In the genomic region with DNA sequence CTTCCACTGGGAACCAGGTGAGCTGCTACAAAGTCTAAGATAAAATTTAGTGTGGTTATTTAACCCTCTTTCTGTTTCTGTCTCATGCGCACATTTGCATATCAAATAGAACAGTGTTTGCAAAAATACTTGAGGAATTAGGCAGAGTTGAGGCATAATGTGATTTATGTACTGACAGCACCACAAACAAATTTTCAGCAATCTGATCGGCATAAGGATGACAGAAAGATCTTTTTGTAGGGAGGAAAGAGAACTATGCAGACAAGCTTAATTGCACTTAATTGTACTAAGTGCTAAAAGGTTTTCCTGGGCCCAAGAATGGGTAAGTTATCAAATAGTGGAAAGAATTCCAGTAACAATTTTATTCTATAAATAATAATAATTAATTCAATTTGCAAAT, we compare ENCODE assay signal across 20 mouse cellular contexts.
"Had no signal": no experiment of that assay in that cellular context is flagged by ENCODE, and none has a peak within 500 bp of the region (broad histone marks: within the 10 kb centered on the region; RNA-seq: fewer than 3 reads in every experiment).

No protein-coding gene starts in this region.

- ATAC-seq: liver, postnatal 0 days; lung, postnatal 0 days had no signal

- H3K4me3 ChIP-seq: limb, embryonic 12.5 days; limb, embryonic 15.5 days; midbrain, embryonic 12.5 days; midbrain, embryonic 15.5 days; myocyte; neural tube, embryonic 13.5 days had no signal

- H3K4me1 ChIP-seq: limb, embryonic 12.5 days; limb, embryonic 15.5 days; midbrain, embryonic 12.5 days had no signal

- H3K27me3 ChIP-seq: limb, embryonic 12.5 days; limb, embryonic 15.5 days; midbrain, embryonic 12.5 days; midbrain, embryonic 15.5 days; neural tube, embryonic 13.5 days had no signal

- H3K36me3 ChIP-seq: limb, embryonic 12.5 days; limb, embryonic 15.5 days; midbrain, embryonic 12.5 days; midbrain, embryonic 15.5 days; neural tube, embryonic 13.5 days had no signal

- H3K4me2 ChIP-seq: limb, embryonic 12.5 days; limb, embryonic 15.5 days; liver, embryonic 11.5 days; lung, embryonic 14.5 days; midbrain, embryonic 12.5 days; midbrain, embryonic 15.5 days had no signal

- H3K27ac ChIP-seq: kidney, postnatal 0 days; limb, embryonic 12.5 days; limb, embryonic 15.5 days; liver, embryonic 14.5 days; macrophage; stomach, postnatal 0 days had no signal

- H3K9ac ChIP-seq: limb, embryonic 12.5 days; limb, embryonic 15.5 days; liver, embryonic 14.5 days; liver, postnatal 0 days; lung, embryonic 14.5 days; midbrain, embryonic 12.5 days; midbrain, embryonic 15.5 days; neural tube, embryonic 13.5 days had no signal

- DNase-seq: kidney, postnatal 25 days; left cerebral cortex, postnatal 4 days; liver, postnatal 0 days; lung, embryonic 14.5 days; retina, postnatal 1 day; thymus, adult 2 months; thymus, postnatal 14 days; thymus, postnatal 4 days had no signal

- H3K9me3 ChIP-seq: limb, embryonic 12.5 days; limb, embryonic 15.5 days; midbrain, embryonic 12.5 days; midbrain, embryonic 15.5 days; neural tube, embryonic 13.5 days had no signal
